Mouse (Mus musculus): ENCODE measurements around the gene Spsb4.

DNA sequence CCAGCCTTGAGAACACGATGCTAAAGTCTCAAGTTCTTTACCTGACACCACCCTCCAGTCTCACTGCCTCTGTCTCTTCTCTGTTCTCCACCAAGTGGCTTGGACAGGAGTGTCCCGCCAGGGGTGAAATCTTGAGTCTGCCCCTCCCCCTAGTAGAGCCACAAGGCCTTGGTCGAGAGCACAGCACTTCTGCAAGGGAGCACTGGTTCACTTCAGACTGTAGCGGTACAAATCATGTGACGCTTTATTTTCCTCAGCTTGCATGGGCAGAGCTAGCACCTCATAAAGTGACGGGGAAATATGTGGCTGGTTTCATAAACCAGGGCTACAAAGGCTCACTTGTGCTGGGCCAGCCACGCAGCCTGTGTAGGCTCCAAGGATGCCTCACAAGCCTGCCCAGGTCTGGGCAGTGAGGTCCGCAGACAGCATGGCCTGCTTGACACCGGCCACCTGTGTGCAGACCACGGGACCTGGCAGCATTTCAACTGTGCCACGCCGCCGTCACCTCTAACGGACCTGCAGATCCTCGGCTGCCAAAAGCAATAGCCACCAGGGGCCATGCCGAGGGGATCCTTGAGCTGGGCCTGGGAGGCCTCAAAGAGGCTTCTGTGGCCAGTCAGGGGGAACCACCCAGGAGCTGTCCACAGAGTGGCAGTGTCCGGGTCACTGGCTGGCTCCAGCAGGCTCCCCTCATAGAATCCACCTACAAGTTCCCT is 56.5 kb downstream of the Spsb4 start:
- TF ChIP-seq POLR2A (IDR thresholded peaks at IDR 0.05; ENCODE audit: insufficient read length, low read depth) (no peak), MAX (IDR thresholded peaks at IDR 0.05; ENCODE audit: low read depth) (no peak), SRF (IDR thresholded peaks at IDR 0.05; ENCODE audit: control insufficient read depth, insufficient read length, low read depth) (no peak), E2F4 (IDR thresholded peaks at IDR 0.05; ENCODE audit: insufficient read depth) (no peak), USF1 (IDR thresholded peaks at IDR 0.05; ENCODE audit: low read depth) (no peak), TCF12 (IDR thresholded peaks at IDR 0.05; ENCODE audit: insufficient read depth, poor library complexity, severe bottlenecking) (no peak), REST (IDR thresholded peaks at IDR 0.05; ENCODE audit: insufficient read depth, insufficient read length) (no peak), CEBPB (IDR thresholded peaks at IDR 0.05; ENCODE audit: insufficient read depth, poor library complexity, severe bottlenecking) (no peak)
